Mouse (Mus musculus): ENCODE data around the gene Acadvl. TPM values are rescaled to one million over a fixed set of nuclear protein-coding genes. Genes with fewer than 3 reads are reported as not detected.
A peak's percentile ranks its signal among the peaks of the same experiment; 100 is the strongest.
"Not testable (repeated sequence)": the region's sequence is repeated elsewhere in the genome, so short reads cannot be mapped to it uniquely, and the experiment has no call there.

Gene Acadvl
- polyA plus RNA-seq, 1 experiment from 2014 or later, result 111 TPM

GRCm38 (mm10) chr11:70016669-70017068 lies 1.5 kb upstream of the Acadvl start, which contains the start of gene Dlg4:
TSS of gene Dlg4 (plus strand) at chr11:70016942.
- H3K4me1 ChIP-seq (replicated peaks), result peaks cover 67% of the 10 kb centered on the region
- ATAC-seq (ENCODE audit: insufficient read depth), result no peak
- H3K9ac ChIP-seq, result no peak within 1 kb of the TSS; the same call in 1 of the 2 replicates
- H3K9me3 ChIP-seq (replicated peaks), result no peaks in the 10 kb centered on the region
- peaks cover 19% of the 10 kb centered on the region for H3K36me3 ChIP-seq (replicated peaks)
- WGBS (ENCODE audit: insufficient replicate concordance), result 55% methylated on average over 3 of the region's 3 CpGs
- H3K4me3 ChIP-seq (replicated peaks), result peak within 1 kb of the TSS; percentile 47
- peaks cover 3% of the 10 kb centered on the region; the same call in 1 of the 2 replicates for H3K27me3 ChIP-seq
- peak within 1 kb of the TSS; percentile 88; the same call in 1 of the 2 replicates for H3K4me2 ChIP-seq
- no peak within 1 kb of the TSS for H3K27ac ChIP-seq (replicated peaks)

- H3K4me2 ChIP-seq; H3K27ac ChIP-seq (replicated peaks); H3K9me3 ChIP-seq (replicated peaks); H3K27me3 ChIP-seq; ATAC-seq (ENCODE audit: insufficient read depth); H3K9ac ChIP-seq; H3K4me3 ChIP-seq (replicated peaks): not testable (repeated sequence)
- WGBS (ENCODE audit: insufficient replicate concordance), result 74% methylated on average over 2 of the region's 2 CpGs
- H3K36me3 ChIP-seq (replicated peaks), result peaks cover 24% of the 10 kb centered on the region
- H3K4me1 ChIP-seq (replicated peaks), result peaks cover 62% of the 10 kb centered on the region
Observed at GRCm38 (mm10) chr11:70016177-70016576, 966 bp upstream of the Acadvl start.

DNA sequence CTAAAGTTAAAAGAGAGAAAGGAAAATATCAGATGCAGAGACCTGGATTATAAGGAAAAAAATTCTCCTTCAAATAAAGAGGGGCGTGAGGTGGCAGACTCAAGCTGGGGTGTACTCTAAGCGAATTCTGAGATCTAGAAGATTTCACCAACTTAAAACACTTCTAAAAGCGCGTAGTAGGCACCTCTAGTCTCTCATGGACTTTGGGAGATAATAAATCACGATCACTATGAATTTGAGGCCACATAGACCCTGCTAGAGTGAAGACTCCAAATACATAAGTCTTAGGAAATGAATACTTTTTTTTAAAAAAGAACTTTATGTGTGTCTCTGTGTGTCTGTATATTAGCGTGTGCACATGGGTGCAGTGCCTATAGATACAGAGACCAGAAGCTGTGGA lies 466 bp upstream of the Acadvl start:
- Histone ChIP-seq H3K27me3 (no peaks in the 10 kb centered on the region), H3K4me2 (peak overlapping the region; percentile 88), H3K4me1 (replicated peaks) (peaks cover 57% of the 10 kb centered on the region), H3K9ac (0 out of 2 replicates have a peak overlapping the region, but pooled peaks have one; percentile 75), H3K36me3 (replicated peaks) (peaks cover 29% of the 10 kb centered on the region), H3K9me3 (replicated peaks) (no peaks in the 10 kb centered on the region), H3K27ac (replicated peaks) (no peak overlapping the region), H3K4me3 (replicated peaks) (peak overlapping the region; percentile 73)
- 57% methylated on average over 6 of the region's 6 CpGs for WGBS (ENCODE audit: insufficient replicate concordance)
- no peak for ATAC-seq (ENCODE audit: insufficient read depth)

DNA sequence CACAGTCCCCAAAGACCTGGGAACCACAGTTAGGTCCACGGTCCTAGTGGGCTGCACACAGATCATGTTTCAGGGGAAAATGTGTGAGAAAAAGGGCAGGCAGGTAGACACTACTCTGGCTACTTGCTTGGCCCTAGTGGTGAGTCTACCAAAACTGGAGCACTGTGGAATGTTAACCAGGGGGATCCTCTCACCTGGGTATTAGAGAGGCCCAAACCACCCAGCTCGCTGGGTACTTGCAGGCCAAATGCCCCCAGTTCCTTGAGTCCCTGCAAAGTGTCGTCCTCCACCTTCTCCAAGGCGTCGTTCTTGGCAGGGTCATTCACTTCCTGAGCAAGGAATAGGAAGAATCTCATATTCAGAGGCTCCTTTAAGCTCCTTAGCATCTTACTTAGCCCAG lies 1.2 kb downstream of the Acadvl start:
- ATAC-seq (ENCODE audit: insufficient read depth), result no peak
- H3K27ac ChIP-seq (replicated peaks), result peak overlapping the region; percentile 76; the same call in 1 of the 2 replicates
- peaks cover 42% of the 10 kb centered on the region for H3K4me1 ChIP-seq (replicated peaks)
- H3K4me2 ChIP-seq, result peak overlapping the region; percentile 88
- peak overlapping the region; percentile 75; the same call in 1 of the 2 replicates for H3K9ac ChIP-seq
- no peaks in the 10 kb centered on the region for H3K27me3 ChIP-seq
- H3K36me3 ChIP-seq (replicated peaks), result peaks cover 44% of the 10 kb centered on the region
- WGBS (ENCODE audit: insufficient replicate concordance), result 64% methylated on average over 5 of the region's 5 CpGs
- H3K9me3 ChIP-seq (replicated peaks), result no peaks in the 10 kb centered on the region
- H3K4me3 ChIP-seq (replicated peaks), result peak overlapping the region; percentile 73

DNA sequence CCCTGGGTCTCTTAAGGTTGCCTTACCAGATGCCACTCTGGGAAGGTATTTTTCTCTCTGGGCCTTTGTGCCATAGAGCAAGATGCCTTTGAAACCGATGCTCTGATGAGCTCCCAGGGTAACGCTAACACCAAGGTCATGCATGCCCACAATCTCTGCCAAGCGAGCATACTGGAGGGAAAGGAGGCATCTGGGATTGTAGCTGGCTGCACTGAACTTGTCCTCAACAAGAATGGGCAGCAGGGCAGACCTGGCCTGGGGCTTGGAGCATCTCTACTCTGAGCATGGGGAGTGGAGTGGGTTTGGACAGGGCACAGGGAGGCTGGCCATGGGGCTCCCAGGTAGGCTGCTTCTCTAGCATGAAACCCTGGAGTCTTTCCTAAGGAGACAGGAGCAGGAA lies 1.8 kb downstream of the Acadvl start:
- no peak overlapping the region for H3K27ac ChIP-seq (replicated peaks)
- 86% methylated on average over 3 of the region's 3 CpGs for WGBS (ENCODE audit: insufficient replicate concordance)
- H3K9ac ChIP-seq, result no peak overlapping the region
- peaks cover 35% of the 10 kb centered on the region for H3K4me1 ChIP-seq (replicated peaks)
- peaks cover 51% of the 10 kb centered on the region for H3K36me3 ChIP-seq (replicated peaks)
- no peak overlapping the region for H3K4me3 ChIP-seq (replicated peaks)
- no peak overlapping the region for H3K4me2 ChIP-seq
- H3K9me3 ChIP-seq (replicated peaks), result no peaks in the 10 kb centered on the region
- ATAC-seq (ENCODE audit: insufficient read depth), result no peak
- no peaks in the 10 kb centered on the region for H3K27me3 ChIP-seq

DNA sequence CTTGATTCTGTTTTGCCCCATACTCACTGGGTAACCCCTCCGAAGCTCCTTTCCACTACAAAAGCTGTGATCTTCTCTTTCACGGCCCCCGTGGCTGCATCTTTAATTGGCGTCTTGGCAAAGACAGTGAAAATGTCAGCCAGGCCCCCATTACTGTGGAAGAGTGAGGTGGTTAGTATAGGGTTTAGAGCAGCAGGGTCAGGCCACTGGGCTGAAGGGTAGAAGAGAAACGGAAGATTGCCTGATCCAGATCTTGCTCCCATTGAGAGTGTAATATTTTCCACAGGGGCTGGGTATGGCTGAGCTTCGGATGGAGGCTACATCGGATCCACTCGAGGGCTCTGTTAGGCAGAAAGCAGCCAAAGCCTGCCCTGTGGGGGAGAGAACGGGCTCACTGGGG lies 2.3 kb downstream of the Acadvl start:
- Histone ChIP-seq H3K27me3 (no peaks in the 10 kb centered on the region), H3K9ac (no peak overlapping the region), H3K36me3 (replicated peaks) (peaks cover 56% of the 10 kb centered on the region), H3K4me3 (replicated peaks) (no peak overlapping the region), H3K27ac (replicated peaks) (no peak overlapping the region), H3K9me3 (replicated peaks) (no peaks in the 10 kb centered on the region), H3K4me2 (no peak overlapping the region), H3K4me1 (replicated peaks) (peaks cover 31% of the 10 kb centered on the region)
- no peak for ATAC-seq (ENCODE audit: insufficient read depth)
- WGBS (ENCODE audit: insufficient replicate concordance), result 80% methylated on average over 9 of the region's 9 CpGs

DNA sequence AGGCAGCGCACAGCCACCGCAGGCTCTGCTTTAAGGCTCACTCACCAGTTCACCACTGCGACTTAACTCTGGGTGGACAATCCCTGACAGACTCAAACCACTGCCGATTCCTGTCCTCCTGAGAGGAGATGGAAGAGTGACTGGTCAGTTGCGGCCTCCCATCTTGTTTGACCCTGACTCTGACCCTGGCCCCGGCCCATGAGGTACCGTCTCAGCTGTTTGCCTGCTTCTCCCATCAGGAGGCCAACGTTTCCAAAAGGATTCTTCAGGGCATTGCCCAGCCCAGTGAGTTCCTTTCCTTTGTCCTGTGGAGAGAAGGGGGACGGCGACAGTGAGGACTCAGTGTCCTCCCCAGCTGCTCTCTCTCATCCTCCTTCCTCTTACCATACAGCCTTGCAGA lies 4.2 kb downstream of the Acadvl start:
- no peak for ATAC-seq (ENCODE audit: insufficient read depth)
- Histone ChIP-seq H3K27me3 (no peaks in the 10 kb centered on the region), H3K4me3 (replicated peaks) (no peak overlapping the region), H3K4me2 (no peak overlapping the region), H3K27ac (replicated peaks) (no peak overlapping the region), H3K4me1 (replicated peaks) (peaks cover 25% of the 10 kb centered on the region), H3K9ac (no peak overlapping the region), H3K36me3 (replicated peaks) (peaks cover 75% of the 10 kb centered on the region), H3K9me3 (replicated peaks) (no peaks in the 10 kb centered on the region)
- WGBS (ENCODE audit: insufficient replicate concordance), result 76% methylated on average over 10 of the region's 10 CpGs

DNA sequence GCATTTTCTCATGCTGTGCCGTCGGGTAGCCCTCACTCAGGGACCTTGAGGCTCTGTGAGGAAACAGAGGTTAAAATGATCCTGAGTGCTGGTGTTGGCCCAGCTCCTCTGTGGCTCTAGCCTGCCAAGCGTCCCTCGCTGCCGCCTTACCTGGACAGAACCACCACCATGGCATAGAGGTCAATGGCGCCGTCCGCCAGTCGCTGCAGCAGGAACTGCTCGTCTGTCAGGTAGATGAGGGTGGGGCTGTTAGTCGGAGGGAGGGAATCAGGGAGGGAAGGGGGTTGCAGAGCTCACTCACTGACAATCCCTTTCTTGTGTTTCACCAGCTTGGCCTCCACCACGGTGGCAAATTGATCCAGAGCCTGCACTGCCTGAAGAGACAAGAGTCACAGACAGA lies 4.7 kb downstream of the Acadvl start:
- Histone ChIP-seq H3K27ac (replicated peaks) (no peak overlapping the region), H3K4me2 (no peak overlapping the region), H3K4me3 (replicated peaks) (no peak overlapping the region), H3K36me3 (replicated peaks) (peaks cover 78% of the 10 kb centered on the region), H3K9me3 (replicated peaks) (no peaks in the 10 kb centered on the region), H3K27me3 (no peaks in the 10 kb centered on the region), H3K4me1 (replicated peaks) (peaks cover 21% of the 10 kb centered on the region), H3K9ac (no peak overlapping the region)
- ATAC-seq (ENCODE audit: insufficient read depth), result no peak
- WGBS (ENCODE audit: insufficient replicate concordance), result 84% methylated on average over 12 of the region's 12 CpGs

- peaks cover 18% of the 10 kb centered on the region for H3K4me1 ChIP-seq (replicated peaks)
- peaks cover 79% of the 10 kb centered on the region for H3K36me3 ChIP-seq (replicated peaks)
- H3K4me3 ChIP-seq (replicated peaks), result no peak overlapping the region
- 84% methylated on average over 6 of the region's 6 CpGs for WGBS (ENCODE audit: insufficient replicate concordance)
- no peaks in the 10 kb centered on the region for H3K9me3 ChIP-seq (replicated peaks)
- H3K27ac ChIP-seq (replicated peaks), result no peak overlapping the region
- ATAC-seq (ENCODE audit: insufficient read depth), result no peak
- no peak overlapping the region for H3K9ac ChIP-seq
- H3K27me3 ChIP-seq, result no peaks in the 10 kb centered on the region
- no peak overlapping the region for H3K4me2 ChIP-seq
Observed at GRCm38 (mm10) chr11:70010033-70010432, 5.2 kb downstream of the Acadvl start.

- Histone ChIP-seq H3K36me3 (replicated peaks) (peaks cover 55% of the 10 kb centered on the region), H3K27ac (replicated peaks) (no peak overlapping the region), H3K27me3 (no peaks in the 10 kb centered on the region), H3K4me3 (replicated peaks) (no peak overlapping the region), H3K9me3 (replicated peaks) (no peaks in the 10 kb centered on the region), H3K4me2 (no peak overlapping the region), H3K4me1 (replicated peaks) (peaks cover 24% of the 10 kb centered on the region), H3K9ac (no peak overlapping the region)
- no peak for ATAC-seq (ENCODE audit: insufficient read depth)
- 65% methylated on average over 5 of the region's 5 CpGs for WGBS (ENCODE audit: insufficient replicate concordance)
Observed at GRCm38 (mm10) chr11:70005521-70005920, 9.7 kb downstream of the Acadvl start.

GRCm38 (mm10) chr11:70002471-70002870 lies 12.7 kb downstream of the Acadvl start:
- Histone ChIP-seq H3K9ac (no peak overlapping the region), H3K9me3 (replicated peaks) (no peaks in the 10 kb centered on the region), H3K4me1 (replicated peaks) (peaks cover 48% of the 10 kb centered on the region), H3K27me3 (no peaks in the 10 kb centered on the region), H3K4me3 (replicated peaks) (no peak overlapping the region), H3K36me3 (replicated peaks) (peaks cover 52% of the 10 kb centered on the region), H3K27ac (replicated peaks) (no peak overlapping the region), H3K4me2 (no peak overlapping the region)
- ATAC-seq (ENCODE audit: insufficient read depth), result no peak
- WGBS (ENCODE audit: insufficient replicate concordance), result 75% methylated on average over 2 of the region's 2 CpGs

GRCm38 (mm10) chr11:70001865-70002264 lies 13.3 kb downstream of the Acadvl start:
- H3K36me3 ChIP-seq (replicated peaks), result peaks cover 47% of the 10 kb centered on the region
- no peak overlapping the region for H3K27ac ChIP-seq (replicated peaks)
- ATAC-seq (ENCODE audit: insufficient read depth), result no peak
- no peaks in the 10 kb centered on the region for H3K27me3 ChIP-seq
- no peaks in the 10 kb centered on the region for H3K9me3 ChIP-seq (replicated peaks)
- H3K4me3 ChIP-seq (replicated peaks), result peak overlapping the region; percentile 73; the same call in 1 of the 2 replicates
- H3K4me2 ChIP-seq, result peak overlapping the region; percentile 100
- H3K9ac ChIP-seq, result no peak overlapping the region
- H3K4me1 ChIP-seq (replicated peaks), result peaks cover 54% of the 10 kb centered on the region

Measured in liver, embryonic 15.5 days (tissue).